Comparison of ENCODE assay signal across 13 mouse cellular contexts in genomic region chr9:91384136-91384500, GRCm38 (mm10). TPM values are rescaled to one million over a fixed set of nuclear protein-coding genes. Genes with fewer than 3 reads are reported as not detected.
DNase-seq lines count a peak whose midpoint lies in the region; ATAC-seq lines count a peak whose summit lies in the region.
"Had no signal": no experiment of that assay in that cellular context is flagged by ENCODE, and none has a peak within 500 bp of the region (broad histone marks: within the 10 kb centered on the region; RNA-seq: fewer than 3 reads in every experiment).

No protein-coding gene starts in this region.

- under 1% methylated on average over 30 of the region's 30 CpGs for WGBS in neural tube, embryonic 11.5 days
- under 1% methylated on average over 30 of the region's 30 CpGs for WGBS in embryonic facial prominence, embryonic 13.5 days
- WGBS in limb, embryonic 11.5 days: 1% methylated on average over 30 of the region's 30 CpGs

- peak overlapping the region; percentile 55 for H3K4me3 ChIP-seq in neural tube, embryonic 11.5 days (ENCODE audit: low read depth, low read length)
- no peak overlapping the region for H3K4me3 ChIP-seq in embryonic facial prominence, embryonic 13.5 days
- no peak overlapping the region for H3K4me3 ChIP-seq in limb, embryonic 11.5 days (ENCODE audit: low read depth, low read length)
- H3K4me3 ChIP-seq: embryonic facial prominence, embryonic 15.5 days had no signal

- peaks cover 5% of the 10 kb centered on the region; the same call in 1 of the 2 replicates for H3K4me1 ChIP-seq in neural tube, embryonic 11.5 days (ENCODE audit: control insufficient read depth, insufficient read depth, low read length)
- H3K4me1 ChIP-seq in embryonic facial prominence, embryonic 13.5 days: peaks cover 7% of the 10 kb centered on the region
- no peaks in the 10 kb centered on the region for H3K4me1 ChIP-seq in limb, embryonic 11.5 days (ENCODE audit: control insufficient read depth, insufficient read depth, low read length)

- peak; percentile 81 for DNase-seq in neural tube, embryonic 11.5 days (ENCODE audit: low spot score)
- DNase-seq in neural tube, embryonic 10.5 days (ENCODE audit: extremely low spot score, low spot score): no peak
- peak; percentile 62 for DNase-seq in limb, embryonic 11.5 days (ENCODE audit: low spot score)
- peak; percentile 63 for DNase-seq in retina, postnatal 1 day
- no peak for DNase-seq in Muller cell, postnatal 12 days (ENCODE audit: inconsistent ontology term)
- DNase-seq in lung, adult 18-20 months: no peak
- no peak for DNase-seq in layer of hippocampus, adult 18-20 months (ENCODE audit: low spot score in 2 of 2)
- DNase-seq: heart, postnatal 4 days had no signal

- peak overlapping the region; percentile 95 for H3K9ac ChIP-seq in neural tube, embryonic 11.5 days (ENCODE audit: low read length)
- H3K9ac ChIP-seq in embryonic facial prominence, embryonic 13.5 days: no peak overlapping the region
- H3K9ac ChIP-seq in limb, embryonic 11.5 days (ENCODE audit: low read length): no peak overlapping the region
- H3K9ac ChIP-seq: embryonic facial prominence, embryonic 15.5 days had no signal

- no peaks in the 10 kb centered on the region for H3K36me3 ChIP-seq in neural tube, embryonic 11.5 days (ENCODE audit: control insufficient read depth, insufficient read depth, low read length)
- no peaks in the 10 kb centered on the region for H3K36me3 ChIP-seq in embryonic facial prominence, embryonic 13.5 days
- no peaks in the 10 kb centered on the region for H3K36me3 ChIP-seq in limb, embryonic 11.5 days (ENCODE audit: control insufficient read depth, insufficient read depth, low read length)
- H3K36me3 ChIP-seq: embryonic facial prominence, embryonic 15.5 days had no signal

- H3K27ac ChIP-seq in neural tube, embryonic 11.5 days (ENCODE audit: low read depth, low read length): peak overlapping the region; percentile 93
- H3K27ac ChIP-seq in embryonic facial prominence, embryonic 13.5 days: no peak overlapping the region
- H3K27ac ChIP-seq in limb, embryonic 11.5 days (replicated peaks; ENCODE audit: low read depth, low read length): no peak overlapping the region
- H3K27ac ChIP-seq: embryonic facial prominence, embryonic 15.5 days had no signal

- peaks cover 85% of the 10 kb centered on the region for H3K27me3 ChIP-seq in neural tube, embryonic 11.5 days (ENCODE audit: control insufficient read depth, insufficient read depth, low read length)
- H3K27me3 ChIP-seq in embryonic facial prominence, embryonic 13.5 days: peaks cover 99% of the 10 kb centered on the region
- peaks cover 80% of the 10 kb centered on the region for H3K27me3 ChIP-seq in limb, embryonic 11.5 days (ENCODE audit: control insufficient read depth, insufficient read depth, low read length)

- peak overlapping the region; percentile 84 for H3K4me2 ChIP-seq in neural tube, embryonic 11.5 days (ENCODE audit: low read depth)
- H3K4me2 ChIP-seq in embryonic facial prominence, embryonic 13.5 days: no peak overlapping the region
- H3K4me2 ChIP-seq in limb, embryonic 11.5 days (ENCODE audit: low read depth, severe bottlenecking): no peak overlapping the region
- H3K4me2 ChIP-seq: embryonic facial prominence, embryonic 15.5 days had no signal

- no peaks in the 10 kb centered on the region for H3K9me3 ChIP-seq in neural tube, embryonic 11.5 days (ENCODE audit: control insufficient read depth, low read length)
- H3K9me3 ChIP-seq in embryonic facial prominence, embryonic 13.5 days: no peaks in the 10 kb centered on the region
- H3K9me3 ChIP-seq in limb, embryonic 11.5 days (ENCODE audit: control insufficient read depth, low read length): no peaks in the 10 kb centered on the region
- H3K9me3 ChIP-seq: embryonic facial prominence, embryonic 15.5 days had no signal

- peak; percentile 49 for ATAC-seq in neural tube, embryonic 11.5 days (ENCODE audit: insufficient read depth, low FRiP score, low TSS enrichment)
- peak; percentile 17; the same call in 1 of the 2 replicates for ATAC-seq in embryonic facial prominence, embryonic 13.5 days (ENCODE audit: insufficient number of reproducible peaks, insufficient read depth, low FRiP score, low TSS enrichment, low read depth)
- ATAC-seq in limb, embryonic 11.5 days (ENCODE audit: insufficient number of reproducible peaks, low FRiP score, low TSS enrichment, low read depth): 0 out of 2 replicates have a peak, but pooled peaks have one; percentile 19
- ATAC-seq: Patski had no signal

RNA-seq across cellular contexts. Expression of gene Zic1, which starts 18.5 kb away (rescaled TPM):
- 17.3 and 17.9 TPM in 2 replicates for polyA plus RNA-seq in neural tube, embryonic 11.5 days (2014; fragmentation: Nextera tagmentation; extraction: Ambion mirVana)
- 0.47 and 0.49 TPM in 2 replicates for polyA plus RNA-seq in embryonic facial prominence, embryonic 13.5 days (2015; fragmentation: Nextera tagmentation; extraction: Ambion mirVana)
- 0.18 and 0.27 TPM in 2 replicates for polyA plus RNA-seq in limb, embryonic 11.5 days (2014; fragmentation: Nextera tagmentation; extraction: Ambion mirVana)
- total RNA-seq in layer of hippocampus, adult 18-20 months (2021): 10 to 100 TPM; 10.1 to 10.3 TPM
- total RNA-seq: heart, postnatal 4 days; liver, adult 2 months; neutrophil, adult 5-6 weeks had no signal
- polyA plus RNA-seq: liver, adult 2 months; Patski had no signal

RNA-seq across cellular contexts. Expression of gene Zic4, which starts 21.9 kb away (rescaled TPM):
- 52.2 and 58.1 TPM in 2 replicates for polyA plus RNA-seq in neural tube, embryonic 11.5 days (2014; fragmentation: Nextera tagmentation; extraction: Ambion mirVana)
- 0.77 and 0.89 TPM in 2 replicates for polyA plus RNA-seq in embryonic facial prominence, embryonic 13.5 days (2015; fragmentation: Nextera tagmentation; extraction: Ambion mirVana)
- polyA plus RNA-seq in limb, embryonic 11.5 days (2014; fragmentation: Nextera tagmentation; extraction: Ambion mirVana): 0.34 and 0.37 TPM in 2 replicates
- total RNA-seq in layer of hippocampus, adult 18-20 months (2021): 1 to 10 TPM; 1.4 to 4.1 TPM
- total RNA-seq: heart, postnatal 4 days; liver, adult 2 months; neutrophil, adult 5-6 weeks had no signal
- polyA plus RNA-seq: liver, adult 2 months; Patski had no signal

Comparison
In these comparisons a context has a peak if more than half of its experiments do, and no peak if none do; other contexts are left out.
1. DNase-seq: peak in neural tube, embryonic 11.5 days (single experiment), limb, embryonic 11.5 days (single experiment) and retina, postnatal 1 day (single experiment); none in neural tube, embryonic 10.5 days (single experiment), Muller cell, postnatal 12 days (single experiment), lung, adult 18-20 months (0 of 2) and layer of hippocampus, adult 18-20 months (0 of 2).
2. RNA of gene Zic1, which starts 18.5 kb away (polyA plus RNA-seq): 17.3 to 17.9 TPM in neural tube, embryonic 11.5 days; 0.47 to 0.49 TPM in embryonic facial prominence, embryonic 13.5 days and 0.18 to 0.27 TPM in limb, embryonic 11.5 days; every median in the first group is over 10 times any median in the second.
3. RNA of gene Zic4, which starts 21.9 kb away (polyA plus RNA-seq): 52.2 to 58.1 TPM in neural tube, embryonic 11.5 days; 0.77 to 0.89 TPM in embryonic facial prominence, embryonic 13.5 days and 0.34 to 0.37 TPM in limb, embryonic 11.5 days; every median in the first group is over 10 times any median in the second.
4. Peak in every context shown above with its lines, with median percentiles within 50 percentile points of each other: ATAC-seq.